Mouse (Mus musculus) brown adipose tissue, adult 24 weeks (tissue): ENCODE data around the gene Cep55. TPM values are rescaled to one million over a fixed set of nuclear protein-coding genes. Genes with fewer than 3 reads are reported as not detected.

Source experiments
- H3K27ac ChIP-seq: fragments of 200-500 bp; replicated peaks from 2 replicates; pipeline ENCODE4 v1.5.1; 2012; ENCODE audit warnings: low read depth, mild to moderate bottlenecking, low read length
- H3K4me1 ChIP-seq: fragments of 200-500 bp; 2 replicates; pipeline ENCODE4 v1.6.1; 2012; ENCODE audit warnings: low read length, mixed read lengths; ENCODE audit not compliant: control insufficient read depth, insufficient read depth, insufficient read length
- H3K4me3 ChIP-seq: fragments of 200-500 bp; 2 replicates; pipeline ENCODE4 v1.5.1; 2012; ENCODE audit warnings: low read depth, mild to moderate bottlenecking, low read length, moderate library complexity; ENCODE audit not compliant: insufficient read depth
- polyA plus RNA-seq: library from polyadenylated mRNA; stranded (reverse); fragments of >200 nt; gene quantifications from 2 replicates; pipeline ENCODE4 v1.2.4, GENCODE M21; 2012; ENCODE audit not compliant: missing spikeins, insufficient read depth, insufficient read length

The Cep55 gene
- polyA plus RNA-seq, 1 experiment, result not detected

GRCm38 (mm10) chr19:38109506-38110242 lies 54.9 kb downstream of the Cep55 start:
- no peak overlapping the region for H3K27ac ChIP-seq
- no peak overlapping the region for H3K4me3 ChIP-seq
- H3K4me1 ChIP-seq, result no peaks in the 10 kb centered on the region

DNA sequence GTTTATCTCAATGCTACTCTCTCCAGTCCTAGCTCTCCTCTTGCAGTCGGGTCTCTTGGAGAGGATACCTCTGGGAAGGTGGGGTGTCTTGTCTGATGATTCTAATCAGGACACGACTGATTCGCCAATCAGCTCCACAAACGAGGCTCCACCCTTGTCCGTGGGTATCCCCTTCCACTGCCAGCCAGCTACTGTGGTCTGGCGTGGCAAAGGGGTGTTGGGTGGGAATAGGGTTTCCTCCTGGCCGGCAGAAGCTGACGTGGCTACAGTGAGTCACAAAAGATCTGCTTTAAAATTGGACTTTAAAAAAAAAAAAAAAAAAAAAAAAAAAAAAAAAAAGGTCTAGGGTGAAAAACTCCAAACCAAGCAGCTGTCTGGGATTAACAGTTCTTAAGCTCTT lies 56.2 kb downstream of the Cep55 start:
- Histone ChIP-seq H3K27ac (no peak overlapping the region), H3K4me3 (no peak overlapping the region), H3K4me1 (no peaks in the 10 kb centered on the region)

- Histone ChIP-seq H3K4me1 (no peaks in the 10 kb centered on the region), H3K27ac (no peak overlapping the region), H3K4me3 (no peak overlapping the region)
Measured at GRCm38 (mm10) chr19:38112575-38112974, 57.8 kb downstream of the Cep55 start.

DNA sequence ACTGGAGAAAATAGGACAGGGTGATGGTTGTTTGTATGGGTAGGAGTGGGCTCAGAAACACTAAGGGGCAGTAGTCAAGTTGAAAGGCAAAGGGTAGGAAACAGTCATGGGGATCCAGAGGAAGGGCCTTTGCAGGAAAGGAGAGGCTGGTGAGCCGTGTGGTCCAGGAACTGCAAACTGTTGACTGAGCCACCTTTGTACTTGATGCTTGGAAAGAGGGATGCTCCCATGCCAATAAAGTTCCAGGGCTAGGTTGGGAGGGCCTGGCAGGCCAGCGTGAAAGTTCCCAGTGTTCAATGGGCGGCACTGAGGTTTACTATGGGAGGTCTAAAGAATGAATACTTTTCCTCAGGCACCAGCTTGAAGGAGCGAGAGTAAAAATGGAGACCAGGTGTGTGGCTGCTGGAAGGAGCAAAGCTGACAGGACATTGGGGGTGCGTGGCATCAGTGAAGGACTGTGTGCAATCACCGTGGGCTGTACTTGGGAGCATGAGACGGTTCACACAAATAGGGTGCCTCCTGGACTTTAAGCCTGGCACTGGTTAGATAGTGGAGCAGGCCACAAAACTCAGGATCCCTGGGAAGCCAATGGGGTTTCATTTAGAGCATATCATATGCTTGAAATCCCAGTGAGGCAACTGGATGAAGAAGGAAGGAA lies 60.2 kb downstream of the Cep55 start:
- Histone ChIP-seq H3K4me3 (no peak overlapping the region), H3K4me1 (no peaks in the 10 kb centered on the region), H3K27ac (no peak overlapping the region)

DNA sequence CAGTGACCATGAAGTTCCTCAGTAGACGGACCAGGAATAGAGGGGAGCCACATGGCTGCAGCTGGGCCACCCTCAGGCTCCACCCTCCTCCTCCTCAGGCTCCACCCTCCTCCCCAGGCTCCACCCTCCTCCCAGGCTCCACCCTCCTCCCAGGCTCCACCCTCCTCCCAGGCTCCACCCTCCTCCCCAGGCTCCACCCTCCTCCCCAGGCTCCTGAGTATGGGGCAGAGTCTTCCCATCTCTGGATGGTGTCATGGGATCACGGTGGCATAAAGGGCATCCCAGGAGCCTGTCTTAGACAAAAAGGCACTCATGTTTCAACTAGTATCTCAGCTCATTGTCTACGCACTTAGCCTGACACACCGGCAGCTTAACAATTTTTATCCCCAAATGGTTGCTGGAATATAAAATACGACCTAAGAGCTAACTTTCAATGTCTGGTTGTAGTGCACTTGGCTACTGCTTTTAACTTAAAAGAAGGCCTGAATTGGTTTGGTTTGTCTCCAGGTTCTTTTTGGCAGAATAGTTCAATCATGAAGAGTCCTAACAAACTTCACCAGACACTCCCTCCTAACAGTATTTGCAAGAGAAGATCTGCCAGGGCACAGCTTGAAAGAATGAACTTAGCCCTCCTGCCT lies 65.4 kb downstream of the Cep55 start:
- H3K4me3 ChIP-seq, result no peak overlapping the region
- no peak overlapping the region for H3K27ac ChIP-seq
- no peaks in the 10 kb centered on the region for H3K4me1 ChIP-seq

DNA sequence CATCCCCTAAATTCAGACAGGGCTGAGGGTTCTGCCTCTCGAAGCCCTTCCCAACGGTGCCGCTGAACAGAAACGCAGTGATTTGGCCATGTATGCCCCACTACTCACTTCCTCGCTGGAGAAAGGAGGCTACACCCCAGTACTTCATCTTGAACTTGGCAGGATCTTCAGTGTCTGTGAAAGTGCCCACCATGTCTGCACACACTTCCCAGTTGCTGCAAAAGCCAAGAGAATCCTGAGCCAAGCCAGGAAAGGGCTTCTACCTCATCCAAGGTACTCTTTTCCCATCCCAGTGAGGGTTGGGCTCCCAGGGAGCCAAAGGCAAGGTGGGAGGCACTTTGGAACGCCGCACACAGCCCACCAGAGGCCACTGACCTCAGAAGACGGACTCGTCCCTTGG lies 69.1 kb downstream of the Cep55 start:
- Histone ChIP-seq H3K4me1 (no peaks in the 10 kb centered on the region), H3K27ac (no peak overlapping the region), H3K4me3 (peak overlapping the region; percentile 55)

Other genes with a start within 250 kb of the Cep55 start
- 4.4 and 5.5 TPM in 2 replicates for gene Myof, start 11.4 kb upstream of the Cep55 start, polyA plus RNA-seq
- 13.8 and 36.9 TPM in 2 replicates for gene Ffar4, start 42.1 kb downstream of the Cep55 start, polyA plus RNA-seq
- gene Rbp4, start 70.3 kb downstream of the Cep55 start, polyA plus RNA-seq, result 193 and 359 TPM in 2 replicates
- gene Pde6c, start 77.8 kb downstream of the Cep55 start, polyA plus RNA-seq, result not detected in 2 replicates
- 25.1 and 26.9 TPM in 2 replicates for gene Fra10ac1, start 169.1 kb downstream of the Cep55 start, polyA plus RNA-seq
- 4.0 and 9.8 TPM in 2 replicates for gene Lgi1, start 209.5 kb downstream of the Cep55 start, polyA plus RNA-seq